In genomic region chr9:15507431-15507875, GRCm38 (mm10) we compare ENCODE assay signal across 9 mouse cellular contexts. TPM values are rescaled to one million over a fixed set of nuclear protein-coding genes. Genes with fewer than 3 reads are reported as not detected.
A peak's percentile ranks its signal among the peaks of the same experiment; 100 is the strongest.
DNase-seq lines count a peak whose midpoint lies in the region; ATAC-seq lines count a peak whose summit lies in the region.
"Had no signal": no experiment of that assay in that cellular context is flagged by ENCODE, and none has a peak within 500 bp of the region (broad histone marks: within the 10 kb centered on the region; RNA-seq: fewer than 3 reads in every experiment).

No protein-coding gene starts in this region.

- WGBS in heart, embryonic 11.5 days (ENCODE audit: insufficient replicate concordance) = 54% methylated on average over 4 of the region's 4 CpGs

- H3K27me3 ChIP-seq in heart, embryonic 11.5 days (ENCODE audit: control insufficient read depth, insufficient read depth, low read length) = no peaks in the 10 kb centered on the region

- H3K4me1 ChIP-seq in heart, embryonic 11.5 days (ENCODE audit: control insufficient read depth, insufficient read depth, low read length) = peaks cover 50% of the 10 kb centered on the region

- DNase-seq in frontal cortex, postnatal 36 days (ENCODE audit: low spot score in 2 of 2) = peak; percentile 32 to 55
- DNase-seq in frontal cortex, postnatal 25 days (ENCODE audit: low spot score in 2 of 2) = no peak
- peak; percentile 2 for DNase-seq in 3T3-L1 (ENCODE audit: low read depth, low spot score)
- peak; percentile 51 for DNase-seq in kidney, postnatal 14 days
- DNase-seq in spleen, postnatal 36 days (ENCODE audit: low spot score in 2 of 2) = no peak
- no peak for DNase-seq in urinary bladder, postnatal 14 days (ENCODE audit: low spot score)

- no peak for ATAC-seq in heart, embryonic 11.5 days (replicated peaks; ENCODE audit: insufficient number of reproducible peaks, low FRiP score, low TSS enrichment)
- ATAC-seq in megakaryocyte progenitor cell, adult 5-6 weeks (replicated peaks; ENCODE audit: poor library complexity) = no peak
- ATAC-seq: CD4-positive, CD25-positive, alpha-beta regulatory T cell, adult 4 months had no signal

- no peak overlapping the region for H3K4me2 ChIP-seq in heart, embryonic 11.5 days

- H3K27ac ChIP-seq in heart, embryonic 11.5 days (ENCODE audit: low read depth, low read length) = peak overlapping the region; percentile 47; the same call in 1 of the 2 replicates

- no peaks in the 10 kb centered on the region for H3K9me3 ChIP-seq in heart, embryonic 11.5 days (replicated peaks; ENCODE audit: control insufficient read depth, low read length)

- H3K9ac ChIP-seq in heart, embryonic 11.5 days (ENCODE audit: low read depth, low read length) = no peak overlapping the region

- no peaks in the 10 kb centered on the region for H3K36me3 ChIP-seq in heart, embryonic 11.5 days (ENCODE audit: control insufficient read depth, insufficient read depth, low read length)

- H3K4me3 ChIP-seq in heart, embryonic 11.5 days (ENCODE audit: low read depth, low read length) = no peak overlapping the region

RNA-seq across cellular contexts. Expression of gene Smco4, which starts 14.2 kb away (rescaled TPM):
- polyA plus RNA-seq in heart, embryonic 11.5 days (2014; fragmentation: Nextera tagmentation; extraction: Ambion mirVana) = 2.2 and 3.4 TPM in 2 replicates
- total RNA-seq in megakaryocyte progenitor cell, adult 5-6 weeks (2015) = 18.1 and 20.4 TPM in 2 replicates
- 5.0 and 8.0 TPM in 2 replicates for total RNA-seq in megakaryocyte progenitor cell, adult 5-6 weeks (2017)

Comparison
In these comparisons a context has a peak if more than half of its experiments do, and no peak if none do; other contexts are left out.
1. DNase-seq: peak in frontal cortex, postnatal 36 days (2 of 2), 3T3-L1 (single experiment) and kidney, postnatal 14 days (single experiment); none in frontal cortex, postnatal 25 days (0 of 2), spleen, postnatal 36 days (0 of 2) and urinary bladder, postnatal 14 days (single experiment).